Mouse (Mus musculus): ENCODE data around the gene Fbf1.

DNA sequence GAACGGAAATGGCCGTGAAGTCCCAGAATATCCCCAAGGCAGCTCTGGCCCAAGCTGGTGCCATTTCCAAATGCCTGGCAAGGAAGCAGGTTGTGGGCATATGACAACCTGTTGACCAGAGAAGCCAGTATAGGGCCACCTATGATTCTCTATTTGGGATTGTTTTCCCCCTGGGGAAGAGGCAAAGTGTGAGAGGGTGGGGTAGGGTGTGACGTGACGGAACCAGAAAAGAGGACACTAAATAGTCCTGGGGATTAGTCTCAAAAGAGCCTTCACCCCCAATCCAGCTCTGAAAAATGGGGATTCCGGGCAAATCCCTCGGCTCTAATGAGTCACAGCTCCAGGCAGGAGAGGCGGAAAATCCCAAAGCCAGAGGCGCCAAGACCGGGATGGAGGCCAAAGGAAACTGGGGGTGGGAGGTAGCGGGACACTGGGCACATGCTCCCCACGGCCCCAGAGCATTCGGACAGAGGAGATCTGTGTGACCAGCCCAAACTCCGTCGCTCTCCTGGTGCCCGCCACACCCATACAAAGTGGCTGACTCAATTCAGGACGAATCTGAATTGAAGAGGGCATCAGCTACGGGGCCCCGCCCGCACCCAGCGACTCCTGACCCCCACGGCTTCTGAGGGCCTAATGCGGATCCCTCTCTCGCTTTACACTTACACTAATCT lies 59.4 kb downstream of the Fbf1 start:
- no peak for TF ChIP-seq CTCF (IDR thresholded peaks at IDR 0.05)
- peak; percentile 71; the same call in 1 of the 2 replicates for TF ChIP-seq EP300 (IDR thresholded peaks at IDR 0.05; ENCODE audit: insufficient read depth, low read depth, low read length)
- peak; percentile 84 for TF ChIP-seq POLR2A (IDR thresholded peaks at IDR 0.05; ENCODE audit: insufficient read depth, low read depth, low read length)

Data from heart, adult 2 months (tissue).